8 mouse cellular contexts compared by ENCODE assay signal in the genomic region with DNA sequence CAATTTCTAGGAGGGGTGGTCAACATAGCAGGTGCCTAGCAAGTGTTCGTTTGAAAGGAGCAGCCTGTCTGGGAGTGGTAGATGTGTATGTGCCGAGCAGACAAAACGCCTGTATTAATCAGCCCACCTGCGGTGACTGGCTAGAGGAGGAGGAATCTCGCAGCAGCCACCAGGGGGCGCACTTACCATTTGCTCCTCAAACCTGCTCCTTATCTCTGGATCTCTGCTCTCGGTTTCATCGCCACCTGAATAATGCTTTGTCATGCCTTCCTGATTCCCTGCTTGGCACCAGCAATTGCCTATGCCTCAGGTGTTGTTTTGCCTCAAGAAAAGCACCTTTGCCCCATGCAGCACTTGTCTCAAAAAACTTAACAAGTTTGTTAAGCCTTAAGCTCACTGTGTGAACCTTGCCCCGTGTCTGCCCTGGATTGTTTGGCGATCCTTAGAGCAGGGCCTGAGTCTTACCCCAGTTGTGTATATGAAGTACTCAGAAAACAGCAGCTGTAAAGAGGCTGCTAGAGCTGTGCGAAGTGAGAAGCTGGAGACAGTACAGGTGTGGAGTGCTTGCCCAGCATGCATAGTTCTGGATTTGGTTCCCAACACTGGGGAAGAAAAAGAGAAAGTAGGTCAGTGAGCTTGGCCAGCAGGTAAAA. TPM values are rescaled to one million over a fixed set of nuclear protein-coding genes. Genes with fewer than 3 reads are reported as not detected.
A peak's percentile ranks its signal among the peaks of the same experiment; 100 is the strongest.
DNase-seq lines count a peak whose midpoint lies in the region; ATAC-seq lines count a peak whose summit lies in the region.

No protein-coding gene starts in this region.

- WGBS in hindbrain, embryonic 15.5 days: 17% methylated on average over 11 of the region's 11 CpGs
- 11% methylated on average over 11 of the region's 11 CpGs for WGBS in macrophage (ENCODE audit: missing documents)

- no peak overlapping the region for H3K27ac ChIP-seq in hindbrain, embryonic 15.5 days (replicated peaks)
- 0 out of 2 replicates have a peak overlapping the region, but pooled peaks have one; percentile 19 for H3K27ac ChIP-seq in macrophage

- H3K79me2 ChIP-seq in macrophage (ENCODE audit: inconsistent target): no peaks in the 10 kb centered on the region

- H3K27me3 ChIP-seq in hindbrain, embryonic 15.5 days: peaks cover 7% of the 10 kb centered on the region; the same call in 1 of the 2 replicates

- no peak overlapping the region for H3K4me3 ChIP-seq in hindbrain, embryonic 15.5 days
- H3K4me3 ChIP-seq in macrophage (ENCODE audit: inconsistent target): no peak overlapping the region

- no peaks in the 10 kb centered on the region for H3K36me3 ChIP-seq in hindbrain, embryonic 15.5 days
- no peaks in the 10 kb centered on the region for H3K36me3 ChIP-seq in macrophage (ENCODE audit: inconsistent target)

- peak; percentile 64 for DNase-seq in WW6 (ENCODE audit: low read depth, low spot score)
- DNase-seq in cerebellum, postnatal 25 days: peak; percentile 91 to 95
- peak; percentile 82 for DNase-seq in gastrocnemius, adult 18-20 months (ENCODE audit: low spot score)
- peak; percentile 76 to 89 for DNase-seq in left cerebral cortex, adult 18-20 months (ENCODE audit: low spot score in 2 of 2)
- peak; percentile 73 for DNase-seq in right cerebral cortex, adult 18-20 months
- DNase-seq in urinary bladder, adult 2 months (ENCODE audit: low spot score): peak; percentile 85

- H3K4me1 ChIP-seq in hindbrain, embryonic 15.5 days (replicated peaks): no peaks in the 10 kb centered on the region

- ATAC-seq in hindbrain, embryonic 15.5 days (ENCODE audit: low FRiP score, low read depth): peak; percentile 48; the same call in 1 of the 2 replicates

- H3K9ac ChIP-seq in hindbrain, embryonic 15.5 days: no peak overlapping the region

- no peak overlapping the region for H3K4me2 ChIP-seq in hindbrain, embryonic 15.5 days

- H3K9me3 ChIP-seq in hindbrain, embryonic 15.5 days: no peaks in the 10 kb centered on the region

RNA-seq across cellular contexts. Expression of gene Spint1, which starts 13.8 kb away (rescaled TPM):
- not detected for total RNA-seq in gastrocnemius, adult 18-20 months (2021)
- 0.96 and 0.99 TPM in 2 replicates for polyA plus RNA-seq in hindbrain, embryonic 15.5 days (2015; fragmentation: Nextera tagmentation; extraction: Ambion mirVana)
- 1 to 10 TPM; 1.6 to 1.9 TPM for total RNA-seq in left cerebral cortex, adult 18-20 months (2021)
- total RNA-seq in macrophage (2018; cell fraction: chromatin; rRNA removed): not detected
- total RNA-seq in macrophage (2018; cell fraction: cytosol; rRNA removed): under 1 TPM; 0.05 to 0.52 (median 0.20) TPM
- under 1 TPM in 16 of 26 experiments, not detected in 10; 0.21 to 0.99 (median 0.39) TPM for total RNA-seq in macrophage (2018; cell fraction: nucleus; rRNA removed)
- polyA plus RNA-seq in macrophage (2018): 0.32 to 0.56 TPM (median 0.54 TPM) in 3 replicates
- polyA plus RNA-seq in urinary bladder, adult 2 months (2012; rRNA removed): 157 and 160 TPM in 2 replicates

RNA-seq across cellular contexts. Expression of gene Rhov, which starts 20.1 kb away (rescaled TPM):
- total RNA-seq in gastrocnemius, adult 18-20 months (2021): not detected
- 44.2 and 45.5 TPM in 2 replicates for polyA plus RNA-seq in hindbrain, embryonic 15.5 days (2015; fragmentation: Nextera tagmentation; extraction: Ambion mirVana)
- total RNA-seq in left cerebral cortex, adult 18-20 months (2021): 10 to 100 TPM; 11.6 to 11.8 TPM
- 10 to 100 TPM in 1 of 26 experiments, 1 to 10 TPM in 16, under 1 TPM in 7, not detected in 2; 0.41 to 11.1 (median 1.7) TPM for total RNA-seq in macrophage (2018; cell fraction: chromatin; rRNA removed)
- 1 to 10 TPM in 25 of 26 experiments, under 1 TPM in 1; 0.94 to 9.9 (median 3.0) TPM for total RNA-seq in macrophage (2018; cell fraction: cytosol; rRNA removed)
- total RNA-seq in macrophage (2018; cell fraction: nucleus; rRNA removed): 1 to 10 TPM in 25 of 26 experiments, under 1 TPM in 1; 0.82 to 8.2 (median 2.4) TPM
- 3.1 to 15.6 TPM (median 13.6 TPM) in 3 replicates for polyA plus RNA-seq in macrophage (2018)
- polyA plus RNA-seq in urinary bladder, adult 2 months (2012; rRNA removed): 31.2 and 34.1 TPM in 2 replicates

RNA-seq across cellular contexts. Expression of gene Ppp1r14d, which starts 21.2 kb away (rescaled TPM):
- not detected for total RNA-seq in gastrocnemius, adult 18-20 months (2021)
- not detected in 2 replicates for polyA plus RNA-seq in hindbrain, embryonic 15.5 days (2015; fragmentation: Nextera tagmentation; extraction: Ambion mirVana)
- total RNA-seq in left cerebral cortex, adult 18-20 months (2021): not detected
- total RNA-seq in macrophage (2018; cell fraction: chromatin; rRNA removed): not detected
- not detected for total RNA-seq in macrophage (2018; cell fraction: cytosol; rRNA removed)
- not detected for total RNA-seq in macrophage (2018; cell fraction: nucleus; rRNA removed)
- polyA plus RNA-seq in macrophage (2018): not detected in 3 replicates
- polyA plus RNA-seq in urinary bladder, adult 2 months (2012; rRNA removed): 0.72 and 1.4 TPM in 2 replicates

RNA-seq across cellular contexts. Expression of gene Vps18, which starts 37.6 kb away (rescaled TPM):
- 10 to 100 TPM; 10.1 to 10.2 TPM for total RNA-seq in gastrocnemius, adult 18-20 months (2021)
- 27.3 and 30.2 TPM in 2 replicates for polyA plus RNA-seq in hindbrain, embryonic 15.5 days (2015; fragmentation: Nextera tagmentation; extraction: Ambion mirVana)
- 10 to 100 TPM; 50.6 to 51.2 TPM for total RNA-seq in left cerebral cortex, adult 18-20 months (2021)
- total RNA-seq in macrophage (2018; cell fraction: chromatin; rRNA removed): 100 to 1,000 TPM in 1 of 26 experiments, 10 to 100 TPM in 25; 26.7 to 107 (median 64.1) TPM
- 10 to 100 TPM; 31.6 to 81.3 (median 49.4) TPM for total RNA-seq in macrophage (2018; cell fraction: cytosol; rRNA removed)
- total RNA-seq in macrophage (2018; cell fraction: nucleus; rRNA removed): 100 to 1,000 TPM in 5 of 26 experiments, 10 to 100 TPM in 21; 37.7 to 114 (median 79.0) TPM
- polyA plus RNA-seq in macrophage (2018): 37.4 to 56.2 TPM (median 46.6 TPM) in 3 replicates
- polyA plus RNA-seq in urinary bladder, adult 2 months (2012; rRNA removed): 15.9 and 17.9 TPM in 2 replicates

RNA-seq across cellular contexts. Expression of gene Dnajc17, which starts 42.4 kb away (rescaled TPM):
- total RNA-seq in gastrocnemius, adult 18-20 months (2021): 1 to 10 TPM; 7.9 to 9.1 TPM
- 22.6 and 24.8 TPM in 2 replicates for polyA plus RNA-seq in hindbrain, embryonic 15.5 days (2015; fragmentation: Nextera tagmentation; extraction: Ambion mirVana)
- total RNA-seq in left cerebral cortex, adult 18-20 months (2021): 10 to 100 TPM; 15.9 to 17.7 TPM
- total RNA-seq in macrophage (2018; cell fraction: chromatin; rRNA removed): 10 to 100 TPM in 23 of 26 experiments, 1 to 10 TPM in 3; 6.6 to 47.0 (median 29.7) TPM
- total RNA-seq in macrophage (2018; cell fraction: cytosol; rRNA removed): 10 to 100 TPM in 23 of 26 experiments, 1 to 10 TPM in 3; 8.5 to 18.7 (median 14.4) TPM
- 10 to 100 TPM in 19 of 26 experiments, 1 to 10 TPM in 7; 5.8 to 35.6 (median 14.1) TPM for total RNA-seq in macrophage (2018; cell fraction: nucleus; rRNA removed)
- polyA plus RNA-seq in macrophage (2018): 14.2 to 28.9 TPM (median 14.3 TPM) in 3 replicates
- 30.1 and 32.4 TPM in 2 replicates for polyA plus RNA-seq in urinary bladder, adult 2 months (2012; rRNA removed)

Comparison
In these comparisons a context has a peak if more than half of its experiments do, and no peak if none do; other contexts are left out.
1. RNA of gene Spint1, which starts 13.8 kb away (polyA plus RNA-seq): 157 to 160 TPM in urinary bladder, adult 2 months; 0.96 to 0.99 TPM in hindbrain, embryonic 15.5 days and 0.32 to 0.56 TPM in macrophage; every median in the first group is over 10 times any median in the second.
2. Peak in every context shown above with its lines, with median percentiles within 50 percentile points of each other: DNase-seq.